Mouse (Mus musculus) ES-E14 (cell line): Measurements from ENCODE around the gene Tiam1.

Source experiments
- CHD2 ChIP-seq: IDR thresholded peaks from 2 replicates; pipeline ENCODE4 v1.6.1; 2014; ENCODE audit warnings: mild to moderate bottlenecking, low read depth, low read length, inconsistent platforms
- MAFK ChIP-seq: IDR thresholded peaks from 2 replicates; pipeline ENCODE4 v1.6.1; 2014; ENCODE audit warnings: mild to moderate bottlenecking, low read depth, low read length, inconsistent platforms; ENCODE audit not compliant: insufficient read depth

DNA sequence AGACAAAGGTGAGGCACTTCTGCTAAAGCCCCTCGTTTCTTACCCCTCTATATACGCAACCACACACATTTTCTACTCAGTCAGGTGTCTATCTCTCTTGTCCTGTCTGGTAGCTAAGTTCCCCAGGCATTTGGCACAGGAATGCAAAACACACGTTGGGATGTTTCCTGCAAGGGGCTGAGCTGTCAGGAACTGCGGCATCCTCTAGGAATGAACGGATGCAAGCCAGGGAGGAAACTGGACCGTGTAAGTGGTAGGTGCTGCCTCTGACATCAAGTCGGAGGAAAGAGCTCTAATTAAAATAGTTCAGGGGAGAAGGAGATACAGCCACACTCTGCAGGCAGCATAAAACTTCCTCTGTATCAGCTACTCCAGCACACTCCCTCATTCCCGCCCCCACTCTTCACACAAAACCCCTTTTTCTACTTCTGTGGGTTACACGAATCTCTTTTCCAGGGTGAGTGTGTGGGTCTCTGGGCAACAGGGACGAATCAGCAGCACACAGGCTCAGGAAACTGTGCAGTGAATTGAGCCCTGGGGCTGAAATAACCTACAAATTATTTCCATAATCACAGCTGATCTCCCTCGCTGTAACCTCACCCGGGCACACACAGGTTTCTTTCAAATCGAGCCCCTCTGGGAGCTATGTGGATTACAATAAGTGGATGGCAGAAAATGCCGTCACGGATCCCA is 269.4 kb downstream of the Tiam1 start:
- TF ChIP-seq MAFK (no peak), CHD2 (no peak)
